Mouse (Mus musculus): ENCODE measurements around the gene Spata31d1d. TPM values are rescaled to one million over a fixed set of nuclear protein-coding genes. Genes with fewer than 3 reads are reported as not detected.

Gene Spata31d1d
- total RNA-seq, 2 experiments from 2014 or later = 0.08 TPM; not detected in 1

DNA sequence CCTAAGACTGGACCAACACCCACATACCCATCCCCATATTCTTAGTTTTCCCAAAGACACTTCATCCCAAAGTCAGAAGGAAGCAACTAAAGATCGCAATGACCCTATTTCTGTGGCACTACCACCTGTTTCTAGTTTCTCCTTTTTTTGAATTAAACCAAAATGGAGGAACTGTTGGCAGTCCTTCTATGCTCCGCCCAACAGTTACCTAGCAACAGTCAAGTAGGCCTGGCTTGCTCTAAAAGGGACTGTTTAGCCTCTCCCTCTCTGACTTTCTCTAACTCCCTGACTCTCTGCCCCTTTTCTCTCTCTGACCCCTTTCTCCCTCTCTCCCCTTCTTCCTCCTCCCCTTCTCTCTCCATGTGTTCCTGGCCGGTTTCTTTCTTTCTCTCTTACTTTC lies 46.3 kb downstream of the Spata31d1d start:
- no peak for DNase-seq
- intact Hi-C loops (cut with DNase I) = no loop called here

GRCm38 (mm10) chr13:59682629-59683028 lies 48.9 kb downstream of the Spata31d1d start:
- intact Hi-C loops (cut with DNase I) = no loop called here
- DNase-seq = no peak

- intact Hi-C loops (cut with DNase I) = no loop called here
- no peak for DNase-seq
These were observed 51.6 kb downstream of the Spata31d1d start for GRCm38 (mm10) chr13:59679908-59680307.

GRCm38 (mm10) chr13:59679306-59679705 lies 52.2 kb downstream of the Spata31d1d start:
- intact Hi-C loops (cut with DNase I) = no loop called here
- no peak for DNase-seq

DNA sequence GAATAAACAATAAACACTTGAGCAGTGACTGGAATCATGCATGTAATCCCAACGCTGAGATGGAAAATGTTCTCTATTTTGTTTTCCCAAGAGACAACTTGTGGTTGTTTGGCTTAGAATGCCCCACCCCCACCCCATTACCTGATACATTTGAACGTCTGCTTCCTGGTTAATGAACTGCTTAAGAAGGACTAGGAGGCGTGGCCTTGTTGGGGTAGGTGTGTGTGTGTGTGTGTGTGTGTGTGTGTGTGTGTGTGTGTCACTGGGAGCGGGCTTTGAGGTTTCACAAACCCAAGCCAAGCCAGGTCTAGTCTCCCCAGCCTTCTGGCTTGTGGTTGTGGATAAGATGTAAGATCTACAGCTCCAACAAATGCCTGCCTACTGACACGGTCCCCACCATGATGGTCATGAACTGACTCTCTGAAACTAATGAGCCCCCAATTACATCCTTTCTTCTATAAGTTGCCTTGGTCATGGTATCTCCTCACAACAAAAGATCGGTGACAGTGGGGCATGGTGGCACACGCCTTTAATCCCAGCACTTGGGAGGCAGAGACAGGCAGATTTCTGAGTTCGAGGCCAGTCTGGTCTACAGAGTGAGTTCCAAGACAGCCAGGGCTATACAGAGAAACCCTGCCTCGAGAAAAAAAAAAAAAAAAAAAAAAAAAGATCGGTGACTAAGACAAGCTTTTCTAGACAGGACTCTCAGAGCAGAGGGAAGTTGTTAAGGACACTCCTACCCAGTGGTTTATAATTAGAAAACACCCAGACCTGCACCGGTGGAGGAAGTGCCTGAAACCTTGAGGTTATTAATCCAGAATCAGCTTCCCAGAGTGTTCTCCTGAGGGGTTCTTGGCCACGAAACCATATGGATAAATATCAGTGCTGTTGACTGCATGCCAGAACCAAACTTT lies 55.0 kb downstream of the Spata31d1d start:
- no peak for DNase-seq
- intact Hi-C loops (cut with DNase I) = no loop called here

Other genes with a start within 250 kb of the Spata31d1d start
- gene Agtpbp1, start 146.5 kb downstream of the Spata31d1d start, total RNA-seq (2021) = 100 to 1,000 TPM; 329 to 336 TPM
- gene Naa35, start 146.5 kb downstream of the Spata31d1d start, total RNA-seq (2021) = 100 to 1,000 TPM; 129 to 143 TPM
- 10 to 100 TPM; 15.5 to 16.5 TPM for gene Golm1, start 55.9 kb downstream of the Spata31d1d start, total RNA-seq (2021)
- gene 4921517D22Rik, start 37.6 kb downstream of the Spata31d1d start, total RNA-seq (2021) = not detected
- under 1 TPM; 0.46 to 0.48 TPM for gene Spata31d1a, start 21.4 kb downstream of the Spata31d1d start, total RNA-seq (2021)
- not detected for gene Spata31d1b, start 19.5 kb downstream of the Spata31d1d start, total RNA-seq (2021)
- under 1 TPM; 0.18 to 0.42 TPM for gene 1700014D04Rik, start 15.0 kb upstream of the Spata31d1d start, total RNA-seq (2021)
- 10 to 100 TPM; 74.4 to 76.6 TPM for gene Isca1, start 38.1 kb upstream of the Spata31d1d start, total RNA-seq (2021)
- not detected for gene Gm49354, start 50.5 kb upstream of the Spata31d1d start, total RNA-seq (2021)
- gene Tut7, start 91.4 kb upstream of the Spata31d1d start, total RNA-seq (2021) = 10 to 100 TPM; 66.2 to 70.8 TPM